Mouse (Mus musculus) liver, postnatal 0 days (tissue): ENCODE results near the gene Polr2b. TPM values are rescaled to one million over a fixed set of nuclear protein-coding genes. Genes with fewer than 3 reads are reported as not detected.

Experiments
- ATAC-seq: fragments of 200-750 bp; cut with Nextera tagmentation; 2 replicates; pipeline ENCODE4 v1.8.0; 2017; ENCODE audit warnings: mild to moderate bottlenecking, moderate library complexity
- DNase-seq: peaks from one replicate; pipeline ENCODE4 v3.0.0-alpha.2; 2016
- H3K27ac ChIP-seq: fragments of 300-500 bp; sonication (generic); 2 replicates; pipeline ENCODE4 v1.5.1; 2014; ENCODE audit warnings: antibody characterized with exemption, moderate library complexity, mild to moderate bottlenecking, low read depth
- H3K27me3 ChIP-seq: fragments of 300-500 bp; sonication (generic); 2 replicates; pipeline ENCODE4 v1.6.1; 2014; ENCODE audit warnings: low read length, control low read depth, mixed read lengths; ENCODE audit not compliant: insufficient read depth
- H3K36me3 ChIP-seq: fragments of 300-500 bp; sonication (generic); replicated peaks from 2 replicates; pipeline ENCODE4 v1.6.1; 2014; ENCODE audit warnings: mild to moderate bottlenecking, control low read depth, low read length, moderate library complexity, mixed read lengths; ENCODE audit not compliant: insufficient read depth
- H3K4me1 ChIP-seq: fragments of 300-500 bp; sonication (generic); 2 replicates; pipeline ENCODE4 v1.6.1; 2014; ENCODE audit warnings: antibody characterized with exemption, mild to moderate bottlenecking, control low read depth; ENCODE audit not compliant: insufficient read depth
- H3K4me2 ChIP-seq: fragments of 300-500 bp; sonication (generic); 2 replicates; pipeline ENCODE4 v1.6.1; 2014; ENCODE audit warnings: low read depth, mild to moderate bottlenecking, low read length, moderate library complexity, mixed read lengths
- H3K4me3 ChIP-seq: fragments of 300-500 bp; sonication (generic); 2 replicates; pipeline ENCODE4 v1.5.1; 2014; ENCODE audit warnings: low read depth, low read length
- H3K9ac ChIP-seq: fragments of 300-500 bp; sonication (generic); replicated peaks from 2 replicates; pipeline ENCODE4 v1.6.1; 2014; ENCODE audit warnings: mild to moderate bottlenecking, moderate library complexity
- H3K9me3 ChIP-seq: fragments of 300-500 bp; sonication (generic); 2 replicates; pipeline ENCODE4 v1.6.1; 2016; ENCODE audit warnings: mild to moderate bottlenecking, control low read depth, low read length, mixed read lengths
- CTCF ChIP-seq: sonication (generic); IDR thresholded peaks from 2 replicates; pipeline ENCODE4 v1.5.1; 2016; ENCODE audit warnings: antibody characterized with exemption, low read depth
- EP300 ChIP-seq: IDR thresholded peaks from 2 replicates; pipeline ENCODE4 v1.6.1; 2016; ENCODE audit warnings: antibody characterized with exemption, low read depth, mild to moderate bottlenecking
- WGBS: fragments of 180-500 bp; shearing (Covaris S2); extraction: QIAGEN DNeasy Blood & Tissue Kit; methylation state at CpG from one replicate; pipeline ENCODE4 v1.1.7; 2014; ENCODE audit not compliant: insufficient replicate concordance; 5-methylcytosine and 5-hydroxymethylcytosine counted together
- polyA plus RNA-seq: library from polyadenylated mRNA; unstranded; fragments of >200 nt; fragmentation: Nextera tagmentation; extraction: Ambion mirVana; gene quantifications from 2 replicates; pipeline ENCODE4 v1.2.1, GENCODE M21; 2015

The Polr2b gene
- polyA plus RNA-seq, 1 experiment from 2014 or later, result 18.6 TPM

DNA sequence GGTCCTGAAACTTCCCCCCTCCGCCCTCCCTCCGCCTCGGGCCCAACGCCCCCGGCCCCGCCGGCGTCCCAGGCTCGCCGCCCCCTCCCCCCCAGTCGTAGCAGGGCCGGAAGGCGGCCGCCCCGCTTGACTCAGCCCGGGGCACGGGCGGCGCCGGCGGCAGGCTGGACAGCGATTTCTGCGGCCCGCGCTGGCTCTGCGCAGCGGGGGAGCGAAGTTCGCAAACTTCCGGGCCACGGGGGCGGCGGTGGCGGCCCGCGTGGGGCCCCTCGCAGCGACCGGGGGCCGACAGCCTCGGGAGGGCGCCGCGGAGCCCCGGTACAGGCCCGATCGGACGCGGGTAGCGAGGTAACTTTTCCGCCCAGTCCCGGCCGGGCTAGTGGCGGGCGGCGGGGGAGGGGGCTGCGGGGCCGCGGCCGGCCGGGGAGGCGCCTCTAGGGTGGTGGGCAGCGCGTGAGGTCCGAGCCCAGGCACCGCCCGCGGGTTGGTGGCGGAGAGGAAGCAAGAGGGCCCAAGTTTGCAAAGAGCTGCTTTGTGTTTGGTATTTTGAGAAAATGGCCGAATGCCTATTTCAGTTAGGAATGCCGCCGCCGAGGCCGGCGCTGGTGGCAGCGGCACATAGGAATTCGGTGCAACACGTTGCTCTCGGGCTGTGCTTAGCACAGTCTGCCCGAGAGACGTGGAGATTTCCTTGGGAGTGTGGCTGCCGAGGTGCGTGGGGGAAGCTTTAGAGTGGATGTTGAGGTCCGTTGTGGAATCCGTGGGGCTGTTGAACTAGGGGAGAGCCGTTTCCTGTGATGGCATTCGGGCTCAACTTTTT is 43.7 kb upstream of the Polr2b start:
- Histone ChIP-seq H3K9me3 (no peaks in the 10 kb centered on the region), H3K4me3 (peak overlapping the region; percentile 97), H3K9ac (peak overlapping the region; percentile 95), H3K4me1 (peaks cover 9% of the 10 kb centered on the region; the same call in 1 of the 2 replicates), H3K36me3 (peaks cover 16% of the 10 kb centered on the region), H3K4me2 (peak overlapping the region; percentile 93), H3K27ac (peak overlapping the region; percentile 96), H3K27me3 (no peaks in the 10 kb centered on the region)
- DNase-seq (peak; percentile 70), ATAC-seq (peak; percentile 69)
- WGBS, result under 1% methylated on average over 68 of the region's 87 CpGs
- TF ChIP-seq EP300, result no peak
- TF ChIP-seq CTCF, result no peak

DNA sequence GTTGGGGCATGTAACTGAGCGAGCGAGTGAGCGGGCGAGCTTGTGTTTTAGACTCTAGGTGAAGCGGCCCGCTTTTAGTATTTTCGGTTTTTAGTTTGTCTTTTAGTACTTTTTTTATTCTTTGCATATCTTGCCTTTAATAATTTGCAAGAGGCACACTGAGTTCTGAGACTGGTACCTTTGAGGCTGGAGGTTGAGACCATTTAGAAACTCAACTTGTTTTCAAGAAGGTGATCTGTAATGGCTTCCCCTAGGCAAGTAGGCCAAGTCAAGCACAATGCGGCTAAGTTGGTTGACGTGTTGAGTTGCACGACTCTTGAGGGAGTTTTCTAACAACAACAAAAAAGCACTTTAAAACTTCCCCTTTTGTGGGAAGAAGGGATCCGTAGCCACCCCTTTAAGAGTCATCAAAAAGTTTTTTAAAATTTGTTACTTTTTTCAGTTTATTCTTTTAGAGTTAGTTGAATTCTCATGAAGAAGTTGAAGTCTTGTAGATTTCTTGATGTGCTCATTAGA is 43.0 kb upstream of the Polr2b start:
- Histone ChIP-seq H3K9ac (peak overlapping the region; percentile 95), H3K9me3 (no peaks in the 10 kb centered on the region), H3K4me2 (peak overlapping the region; percentile 93), H3K27me3 (no peaks in the 10 kb centered on the region), H3K4me3 (peak overlapping the region; percentile 97), H3K36me3 (peaks cover 19% of the 10 kb centered on the region), H3K4me1 (peaks cover 9% of the 10 kb centered on the region; the same call in 1 of the 2 replicates), H3K27ac (peak overlapping the region; percentile 96)
- ATAC-seq, result no peak
- DNase-seq, result no peak
- under 1% methylated on average over 11 of the region's 11 CpGs for WGBS
- TF ChIP-seq EP300 (no peak), CTCF (no peak)

DNA sequence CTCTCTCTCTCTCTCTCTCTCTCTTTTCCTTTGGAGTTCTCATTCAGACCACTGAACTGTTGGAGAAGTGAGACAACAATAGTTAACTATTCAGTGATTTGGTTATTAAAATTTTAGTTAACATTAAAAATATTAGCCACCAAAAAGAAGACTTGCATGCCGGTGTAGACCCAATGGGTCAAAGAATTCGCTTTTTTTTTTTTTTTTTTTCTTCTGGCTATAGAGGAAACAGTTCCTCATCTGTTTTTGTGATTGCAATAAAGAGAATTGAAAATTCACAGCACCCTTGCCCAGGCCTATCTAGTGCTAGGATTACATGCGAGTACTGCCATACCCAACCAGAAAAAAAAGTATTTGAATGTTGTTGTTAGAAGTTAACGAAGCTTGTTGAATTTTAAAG is 42.5 kb upstream of the Polr2b start:
- ATAC-seq, result no peak

DNA sequence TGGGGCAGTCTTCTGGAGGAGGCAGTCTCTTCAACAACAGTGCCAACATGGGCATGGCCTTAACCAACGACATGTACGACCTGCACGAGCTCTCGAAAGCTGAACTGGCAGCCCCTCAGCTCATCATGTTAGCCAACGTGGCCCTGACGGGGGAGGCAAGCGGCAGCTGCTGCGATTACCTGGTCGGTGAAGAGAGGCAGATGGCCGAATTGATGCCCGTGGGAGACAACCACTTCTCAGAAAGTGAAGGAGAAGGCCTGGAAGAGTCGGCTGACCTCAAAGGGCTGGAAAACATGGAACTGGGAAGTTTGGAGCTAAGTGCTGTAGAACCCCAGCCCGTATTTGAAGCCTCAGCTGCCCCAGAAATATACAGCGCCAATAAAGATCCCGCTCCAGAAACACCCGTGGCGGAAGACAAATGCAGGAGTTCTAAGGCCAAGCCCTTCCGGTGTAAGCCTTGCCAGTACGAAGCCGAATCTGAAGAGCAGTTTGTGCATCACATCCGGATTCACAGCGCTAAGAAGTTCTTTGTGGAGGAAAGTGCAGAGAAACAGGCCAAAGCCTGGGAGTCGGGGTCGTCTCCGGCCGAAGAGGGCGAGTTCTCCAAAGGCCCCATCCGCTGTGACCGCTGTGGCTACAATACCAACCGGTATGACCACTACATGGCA is 41.9 kb upstream of the Polr2b start:
- Histone ChIP-seq H3K4me2 (no peak overlapping the region), H3K27me3 (no peaks in the 10 kb centered on the region), H3K36me3 (peaks cover 19% of the 10 kb centered on the region)

More for the DNA sequence above, 42.5 kb upstream of the Polr2b start:
- Histone ChIP-seq H3K36me3 (peaks cover 19% of the 10 kb centered on the region), H3K4me3 (peak overlapping the region; percentile 97), H3K4me1 (peaks cover 9% of the 10 kb centered on the region; the same call in 1 of the 2 replicates), H3K9ac (no peak overlapping the region), H3K9me3 (no peaks in the 10 kb centered on the region), H3K4me2 (peak overlapping the region; percentile 93), H3K27ac (no peak overlapping the region), H3K27me3 (no peaks in the 10 kb centered on the region)
- WGBS, result 70% methylated on average over 4 of the region's 4 CpGs
- DNase-seq, result no peak
- no peak for TF ChIP-seq CTCF
- TF ChIP-seq EP300, result no peak

DNA sequence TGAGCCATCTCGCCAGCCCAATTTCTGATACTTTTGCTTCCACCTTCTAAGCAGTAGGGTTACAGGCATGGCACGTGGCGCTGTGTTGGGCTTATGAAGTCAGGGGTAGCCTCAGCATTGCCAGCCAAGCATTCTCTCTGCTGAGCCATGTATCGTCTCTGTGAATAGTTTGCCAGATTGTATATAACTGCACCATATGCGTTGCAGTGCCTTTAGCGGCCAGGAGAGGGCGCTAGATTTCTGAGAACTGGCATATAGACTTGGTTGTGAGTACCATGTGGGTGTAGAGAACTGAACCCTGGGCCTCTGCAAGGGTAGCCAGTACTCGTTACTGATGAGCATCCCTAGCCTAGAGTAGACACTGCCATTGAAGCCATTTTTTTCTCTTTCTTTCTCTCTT is 40.5 kb upstream of the Polr2b start:
- no peak for ATAC-seq
- peaks cover 22% of the 10 kb centered on the region for H3K36me3 ChIP-seq
- H3K9ac ChIP-seq, result no peak overlapping the region
- H3K9me3 ChIP-seq, result no peaks in the 10 kb centered on the region
- no peak for TF ChIP-seq EP300
- TF ChIP-seq CTCF, result peak; percentile 65
- DNase-seq, result no peak
- 76% methylated on average over 8 of the region's 8 CpGs for WGBS
- H3K27ac ChIP-seq, result no peak overlapping the region
- H3K4me1 ChIP-seq, result peaks cover 13% of the 10 kb centered on the region
- H3K4me3 ChIP-seq, result no peak overlapping the region
- no peaks in the 10 kb centered on the region for H3K27me3 ChIP-seq
- H3K4me2 ChIP-seq, result no peak overlapping the region

More for the DNA sequence above, 41.9 kb upstream of the Polr2b start:
- peaks cover 10% of the 10 kb centered on the region for H3K4me1 ChIP-seq
- no peak for DNase-seq
- no peaks in the 10 kb centered on the region for H3K9me3 ChIP-seq
- 95% methylated on average over 30 of the region's 30 CpGs for WGBS
- no peak overlapping the region for H3K27ac ChIP-seq
- no peak overlapping the region for H3K4me3 ChIP-seq
- TF ChIP-seq EP300, result no peak
- TF ChIP-seq CTCF, result no peak
- no peak for ATAC-seq
- no peak overlapping the region for H3K9ac ChIP-seq

GRCm38 (mm10) chr5:77273151-77273550 is 36.8 kb upstream of the Polr2b start:
- Histone ChIP-seq H3K4me3 (no peak overlapping the region), H3K27ac (no peak overlapping the region), H3K4me1 (peaks cover 9% of the 10 kb centered on the region), H3K4me2 (no peak overlapping the region), H3K36me3 (peaks cover 42% of the 10 kb centered on the region), H3K9ac (no peak overlapping the region), H3K27me3 (no peaks in the 10 kb centered on the region), H3K9me3 (no peaks in the 10 kb centered on the region)
- ATAC-seq (0 out of 2 replicates have a peak, but pooled peaks have one; percentile 23), DNase-seq (peak; percentile 29)
- WGBS, result 53% methylated on average over 7 of the region's 7 CpGs
- peak; percentile 23 for TF ChIP-seq CTCF
- TF ChIP-seq EP300, result no peak
